Mouse (Mus musculus) embryo, embryonic 10.5 days (tissue): Measurements from ENCODE around the gene Rap1a.

Experiments used
- DNase-seq: peaks from one replicate; pipeline ENCODE4 v3.0.0-alpha.2; 2015; ENCODE audit warnings: low spot score

Rap1a gene

GRCm38 (mm10) chr3:105760063-105760462 is 41.1 kb downstream of the Rap1a start:
- DNase-seq = no peak

GRCm38 (mm10) chr3:105758658-105759057 is 42.5 kb downstream of the Rap1a start:
- DNase-seq = no peak

- no peak for DNase-seq
Observed at GRCm38 (mm10) chr3:105758098-105758497, 43.0 kb downstream of the Rap1a start.

- no peak for DNase-seq
Observed at GRCm38 (mm10) chr3:105757323-105758083, 43.6 kb downstream of the Rap1a start.

GRCm38 (mm10) chr3:105756505-105756904 is 44.6 kb downstream of the Rap1a start:
- no peak for DNase-seq

GRCm38 (mm10) chr3:105755123-105755522 is 46.0 kb downstream of the Rap1a start:
- DNase-seq = no peak

- DNase-seq = no peak
Observed at GRCm38 (mm10) chr3:105754184-105754583, 47.0 kb downstream of the Rap1a start.

GRCm38 (mm10) chr3:105750810-105751209 is 50.3 kb downstream of the Rap1a start:
- no peak for DNase-seq

- DNase-seq = no peak
Observed at GRCm38 (mm10) chr3:105746542-105746941, 54.6 kb downstream of the Rap1a start.

GRCm38 (mm10) chr3:105737666-105738065 is 63.5 kb downstream of the Rap1a start:
- no peak for DNase-seq

GRCm38 (mm10) chr3:105737070-105737469 is 64.1 kb downstream of the Rap1a start:
- no peak for DNase-seq

GRCm38 (mm10) chr3:105736148-105736547 is 65.0 kb downstream of the Rap1a start:
- DNase-seq = no peak

GRCm38 (mm10) chr3:105735285-105735684 is 65.9 kb downstream of the Rap1a start:
- DNase-seq = no peak

- DNase-seq = no peak
Observed at GRCm38 (mm10) chr3:105733538-105733937, 67.6 kb downstream of the Rap1a start.

GRCm38 (mm10) chr3:105732360-105732759 is 68.8 kb downstream of the Rap1a start:
- DNase-seq = no peak

GRCm38 (mm10) chr3:105726037-105726436 is 75.1 kb downstream of the Rap1a start:
- peak; percentile 76 for DNase-seq

GRCm38 (mm10) chr3:105722510-105722909 is 78.6 kb downstream of the Rap1a start:
- DNase-seq = no peak

GRCm38 (mm10) chr3:105721681-105722201 is 79.4 kb downstream of the Rap1a start:
- no peak for DNase-seq

GRCm38 (mm10) chr3:105720514-105720913 is 80.6 kb downstream of the Rap1a start:
- DNase-seq = no peak

GRCm38 (mm10) chr3:105719979-105720378 is 81.2 kb downstream of the Rap1a start:
- DNase-seq = no peak

- no peak for DNase-seq
Observed at GRCm38 (mm10) chr3:105718746-105719145, 82.4 kb downstream of the Rap1a start.

- peak; percentile 43 for DNase-seq
Observed at GRCm38 (mm10) chr3:105717856-105718555, 83.1 kb downstream of the Rap1a start.

GRCm38 (mm10) chr3:105716353-105717000 is 84.7 kb downstream of the Rap1a start:
- DNase-seq = no peak
